Mouse (Mus musculus) kidney, postnatal 0 days (tissue): ENCODE measurements around the gene Emilin2. TPM values are rescaled to one million over a fixed set of nuclear protein-coding genes. Genes with fewer than 3 reads are reported as not detected.

Experiments used
- ATAC-seq: fragments of 200-750 bp; cut with Nextera tagmentation; replicated peaks from 2 replicates; pipeline ENCODE4 v1.8.0; 2017; ENCODE audit warnings: low read depth, moderate number of reproducible peaks, moderate TSS enrichment, moderate library complexity; ENCODE audit not compliant: low FRiP score
- DNase-seq: peaks from one replicate; pipeline ENCODE4 v3.0.0-alpha.2; 2016; ENCODE audit warnings: low spot score
- H3K27ac ChIP-seq: fragments of 300-500 bp; sonication (generic); 2 replicates; pipeline ENCODE4 v1.5.1; 2014; ENCODE audit warnings: mild to moderate bottlenecking
- H3K27me3 ChIP-seq: fragments of 300-500 bp; sonication (generic); 2 replicates; pipeline ENCODE4 v1.6.1; 2014; ENCODE audit warnings: low read length, mixed read lengths; ENCODE audit not compliant: insufficient read depth
- H3K36me3 ChIP-seq: fragments of 300-500 bp; sonication (generic); 2 replicates; pipeline ENCODE4 v1.6.1; 2014; ENCODE audit warnings: low read length, mixed read lengths; ENCODE audit not compliant: insufficient read depth
- H3K4me1 ChIP-seq: fragments of 300-500 bp; sonication (generic); replicated peaks from 2 replicates; pipeline ENCODE4 v1.6.1; 2014; ENCODE audit warnings: antibody characterized with exemption, low read length, mixed read lengths; ENCODE audit not compliant: insufficient read depth
- H3K4me2 ChIP-seq: fragments of 300-500 bp; sonication (generic); 2 replicates; pipeline ENCODE4 v1.6.1; 2014; ENCODE audit warnings: mild to moderate bottlenecking, low read length, moderate library complexity, mixed read lengths
- H3K4me3 ChIP-seq: fragments of 300-500 bp; sonication (generic); replicated peaks from 2 replicates; pipeline ENCODE4 v1.5.1; 2014; ENCODE audit warnings: low read depth, low read length
- H3K9ac ChIP-seq: fragments of 300-500 bp; sonication (generic); 2 replicates; pipeline ENCODE4 v1.6.1; 2014; ENCODE audit warnings: low read depth, low read length
- H3K9me3 ChIP-seq: fragments of 300-500 bp; sonication (generic); replicated peaks from 2 replicates; pipeline ENCODE4 v1.6.1; 2016; ENCODE audit warnings: low read length, inconsistent platforms, mixed read lengths
- CTCF ChIP-seq: IDR thresholded peaks from 2 replicates; pipeline ENCODE4 v1.5.1; 2016; ENCODE audit warnings: antibody characterized with exemption, low read depth, mild to moderate bottlenecking, moderate library complexity
- WGBS: fragments of 180-500 bp; shearing (Covaris S2); extraction: QIAGEN DNeasy Blood & Tissue Kit; methylation state at CpG from one replicate; pipeline ENCODE4 v1.1.7; 2014; 5-methylcytosine and 5-hydroxymethylcytosine counted together
- polyA plus RNA-seq: library from polyadenylated mRNA; unstranded; fragments of >200 nt; fragmentation: Nextera tagmentation; extraction: Ambion mirVana; gene quantifications from 2 replicates; pipeline ENCODE4 v1.2.1, GENCODE M21; 2015

The Emilin2 gene
- polyA plus RNA-seq, 1 experiment from 2014 or later, result 2.4 TPM

DNA sequence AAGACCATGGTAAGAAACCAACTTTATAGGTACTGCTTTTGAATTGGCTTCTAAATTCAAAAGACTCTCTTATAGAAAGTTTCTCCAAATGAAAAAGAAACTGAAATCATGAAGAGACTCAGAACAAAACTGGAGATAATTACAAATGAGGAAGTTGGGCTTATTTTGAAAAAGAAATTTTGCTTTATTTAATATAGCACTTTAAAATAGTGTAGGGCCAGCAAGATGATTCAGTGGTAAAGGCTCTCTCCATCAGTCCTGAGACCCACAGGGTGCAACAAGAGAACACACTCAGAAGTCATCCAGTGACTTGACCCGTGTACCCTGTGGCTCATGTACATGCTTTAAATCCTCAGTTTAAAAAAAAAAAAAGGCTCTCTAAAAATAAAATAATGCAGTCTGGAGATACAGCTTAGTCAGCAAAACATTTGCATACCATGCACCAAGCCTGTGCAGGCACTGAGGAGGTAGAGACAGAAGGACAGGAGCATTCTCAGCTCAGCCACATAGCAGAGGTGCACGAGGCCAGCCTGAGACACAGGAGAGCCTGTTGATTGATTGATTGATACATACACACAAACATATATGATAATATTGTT, 96.4 kb downstream of the Emilin2 start:
- no peak for TF ChIP-seq CTCF
- ATAC-seq, result no peak
- H3K4me2 ChIP-seq, result no peak overlapping the region
- no peaks in the 10 kb centered on the region for H3K27me3 ChIP-seq
- no peak overlapping the region for H3K4me3 ChIP-seq
- no peak overlapping the region for H3K9ac ChIP-seq
- H3K9me3 ChIP-seq, result no peaks in the 10 kb centered on the region
- WGBS, result 50% methylated on average over 2 of the region's 2 CpGs
- no peak overlapping the region for H3K27ac ChIP-seq
- DNase-seq, result no peak
- no peaks in the 10 kb centered on the region for H3K4me1 ChIP-seq
- H3K36me3 ChIP-seq, result no peaks in the 10 kb centered on the region

DNA sequence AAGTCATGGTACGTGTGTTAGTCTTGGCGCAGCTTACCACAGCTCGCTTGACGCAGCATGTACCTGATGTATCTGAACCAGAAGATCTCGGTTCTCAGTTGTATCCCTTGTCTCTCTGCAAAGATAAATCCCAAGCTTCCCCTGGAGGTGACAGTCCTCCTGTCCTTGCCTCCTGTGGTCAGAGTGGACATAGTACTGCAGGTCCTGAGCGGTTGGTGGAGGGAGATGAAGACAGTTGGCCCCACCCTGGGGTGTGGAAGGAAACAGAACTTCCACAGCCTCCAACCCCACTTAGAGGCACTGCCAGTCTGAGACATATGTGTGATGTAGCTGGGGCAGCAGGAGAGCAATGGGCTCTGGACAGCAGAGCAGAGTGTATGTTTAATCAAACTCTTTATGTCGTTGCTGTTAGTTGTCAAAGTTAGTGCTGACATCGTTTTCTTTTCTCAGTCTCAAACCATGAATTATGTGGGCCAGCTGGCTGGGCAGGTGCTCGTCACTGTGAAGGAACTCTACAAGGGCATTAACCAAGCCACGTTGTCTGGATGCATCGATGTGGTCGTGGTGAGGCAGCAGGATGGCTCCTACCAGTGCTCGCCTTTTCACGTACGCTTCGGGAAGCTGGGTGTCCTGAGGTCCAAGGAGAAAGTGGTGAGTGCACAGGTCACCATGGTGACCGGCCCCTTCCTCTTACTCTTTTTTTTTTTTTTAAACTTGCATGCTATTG, 97.1 kb downstream of the Emilin2 start:
- DNase-seq, result no peak
- no peaks in the 10 kb centered on the region for H3K36me3 ChIP-seq
- 66% methylated on average over 17 of the region's 17 CpGs for WGBS
- no peaks in the 10 kb centered on the region for H3K9me3 ChIP-seq
- H3K27me3 ChIP-seq, result no peaks in the 10 kb centered on the region
- no peak overlapping the region for H3K27ac ChIP-seq
- ATAC-seq, result no peak
- H3K4me2 ChIP-seq, result no peak overlapping the region
- H3K9ac ChIP-seq, result no peak overlapping the region
- no peaks in the 10 kb centered on the region for H3K4me1 ChIP-seq
- TF ChIP-seq CTCF, result no peak
- no peak overlapping the region for H3K4me3 ChIP-seq

DNA sequence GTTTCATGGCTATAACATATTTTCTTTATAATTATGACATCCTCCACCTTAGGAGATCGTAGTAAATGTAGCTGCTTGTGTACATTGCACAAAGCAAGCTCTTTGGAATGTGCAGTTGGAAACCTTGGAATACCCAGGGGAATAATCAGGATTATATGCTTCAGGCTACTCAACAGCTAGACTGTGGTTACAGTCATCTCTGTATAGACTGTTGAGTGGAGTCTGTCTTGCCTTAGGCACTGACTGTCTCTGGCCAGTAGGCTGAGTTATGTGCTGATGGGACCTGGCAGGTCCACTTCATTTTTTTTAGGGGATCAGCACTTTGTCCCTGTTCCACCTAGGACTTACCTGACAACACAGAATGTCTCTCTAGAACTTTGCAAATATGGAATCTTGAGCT, 98.1 kb downstream of the Emilin2 start:
- Histone ChIP-seq H3K4me1 (no peaks in the 10 kb centered on the region), H3K36me3 (no peaks in the 10 kb centered on the region), H3K4me2 (no peak overlapping the region), H3K9ac (no peak overlapping the region), H3K4me3 (no peak overlapping the region), H3K27me3 (no peaks in the 10 kb centered on the region), H3K27ac (no peak overlapping the region), H3K9me3 (no peaks in the 10 kb centered on the region)
- TF ChIP-seq CTCF, result no peak
- WGBS, result 58% methylated on average over 1 of the region's 1 CpGs
- ATAC-seq (no peak), DNase-seq (no peak)

DNA sequence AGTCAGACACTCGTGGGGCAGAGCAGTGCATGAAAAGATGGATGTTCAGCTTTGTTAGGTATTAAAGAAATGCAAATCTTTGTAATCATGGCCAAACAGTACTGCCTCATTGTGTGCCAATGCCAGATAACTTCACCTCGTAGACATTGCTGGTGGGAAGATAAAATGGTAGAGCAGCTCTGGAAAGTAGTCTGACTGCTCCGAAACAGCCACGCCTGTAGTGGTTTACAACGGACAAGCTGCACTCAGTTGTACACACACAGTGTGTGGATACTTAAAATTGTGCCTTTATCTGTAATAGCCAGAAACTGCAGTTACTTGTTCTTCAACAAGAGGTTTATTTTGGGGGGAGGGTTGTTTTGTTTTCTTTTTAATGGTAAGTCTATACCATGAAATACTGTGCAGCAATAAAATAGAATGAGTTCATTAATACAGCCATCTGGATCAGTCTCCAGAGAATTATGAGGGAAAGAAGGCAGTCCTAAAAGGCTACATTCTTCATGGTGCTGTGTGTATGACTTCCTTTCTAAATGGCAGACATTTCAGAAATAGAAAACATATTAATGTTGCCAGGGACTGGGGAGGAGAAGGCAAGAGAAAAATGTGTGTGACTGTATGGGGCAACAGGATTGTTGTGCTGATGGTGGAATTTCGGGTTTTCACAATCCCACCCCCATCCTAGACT, 99.7 kb downstream of the Emilin2 start:
- 64% methylated on average over 6 of the region's 6 CpGs for WGBS
- H3K4me3 ChIP-seq, result no peak overlapping the region
- DNase-seq, result peak; percentile 57
- H3K4me1 ChIP-seq, result no peaks in the 10 kb centered on the region
- TF ChIP-seq CTCF, result no peak
- ATAC-seq, result no peak
- no peak overlapping the region for H3K4me2 ChIP-seq
- no peaks in the 10 kb centered on the region for H3K27me3 ChIP-seq
- H3K9ac ChIP-seq, result no peak overlapping the region
- no peaks in the 10 kb centered on the region for H3K36me3 ChIP-seq
- H3K27ac ChIP-seq, result no peak overlapping the region
- no peaks in the 10 kb centered on the region for H3K9me3 ChIP-seq

GRCm38 (mm10) chr17:71209936-71210335, 101.8 kb downstream of the Emilin2 start:
- Histone ChIP-seq H3K4me2 (no peak overlapping the region), H3K27me3 (no peaks in the 10 kb centered on the region), H3K9me3 (no peaks in the 10 kb centered on the region), H3K9ac (no peak overlapping the region), H3K36me3 (no peaks in the 10 kb centered on the region), H3K4me1 (no peaks in the 10 kb centered on the region), H3K4me3 (no peak overlapping the region), H3K27ac (no peak overlapping the region)
- DNase-seq (no peak), ATAC-seq (no peak)
- WGBS, result 74% methylated on average over 3 of the region's 3 CpGs
- TF ChIP-seq CTCF, result no peak

GRCm38 (mm10) chr17:71208921-71209320, 102.9 kb downstream of the Emilin2 start:
- Histone ChIP-seq H3K4me1 (peaks cover 6% of the 10 kb centered on the region), H3K27me3 (no peaks in the 10 kb centered on the region), H3K27ac (no peak overlapping the region), H3K9me3 (no peaks in the 10 kb centered on the region), H3K36me3 (no peaks in the 10 kb centered on the region), H3K4me3 (no peak overlapping the region), H3K4me2 (no peak overlapping the region), H3K9ac (no peak overlapping the region)
- DNase-seq (no peak), ATAC-seq (no peak)
- 96% methylated on average over 1 of the region's 1 CpGs for WGBS
- TF ChIP-seq CTCF, result no peak
